Mouse (Mus musculus): ENCODE results near the gene Acd. TPM values are rescaled to one million over a fixed set of nuclear protein-coding genes. Genes with fewer than 3 reads are reported as not detected.

Gene Acd
- total RNA-seq, 2 experiments from 2014 or later: 21.4 to 56.7 TPM

- peak; percentile 92 for ATAC-seq (replicated peaks; ENCODE audit: poor library complexity)
Measured at GRCm38 (mm10) chr8:105661167-105661566, 39.7 kb downstream of the Acd start.

DNA sequence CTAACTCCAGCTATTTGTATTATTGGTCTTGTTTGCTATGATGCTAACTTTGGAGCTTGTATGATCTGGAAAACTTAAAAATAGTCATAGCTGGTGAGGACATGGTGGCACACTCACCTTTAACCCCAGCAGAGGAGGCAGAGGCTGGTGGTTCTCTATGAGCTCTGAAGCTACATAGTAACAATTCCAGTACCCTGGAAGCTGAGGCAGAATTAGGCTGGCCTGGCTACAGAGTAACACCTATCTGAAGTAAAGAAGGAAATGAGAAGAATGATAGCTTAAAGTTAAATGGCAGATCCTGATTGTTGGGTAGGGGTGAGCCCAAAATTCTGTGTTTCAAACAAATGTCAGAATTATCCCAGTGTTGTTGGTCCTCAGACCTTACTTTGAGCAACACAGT is 43.3 kb downstream of the Acd start:
- no peak for ATAC-seq (replicated peaks; ENCODE audit: poor library complexity)

DNA sequence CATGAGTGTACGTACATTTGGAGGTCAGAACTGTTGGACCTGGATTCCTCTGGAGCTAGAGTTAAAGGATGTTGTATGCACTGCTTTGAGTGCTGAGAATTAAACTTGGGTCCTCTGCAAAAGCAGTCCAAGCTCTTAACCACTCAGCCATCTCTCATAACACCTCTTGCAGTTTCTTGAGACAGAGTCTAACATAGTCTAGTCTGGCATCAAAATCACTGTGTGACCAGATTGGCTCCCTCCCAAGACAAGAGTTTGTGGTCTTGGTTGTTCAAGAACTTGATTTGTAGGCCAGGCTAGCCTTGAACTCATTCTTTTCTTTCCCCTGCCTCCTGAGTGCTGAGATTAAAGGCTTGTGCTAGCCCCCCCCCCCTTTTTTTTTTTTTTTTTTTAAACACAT is 52.0 kb downstream of the Acd start:
- no peak for ATAC-seq (replicated peaks; ENCODE audit: poor library complexity)

Other genes starting within 250 kb of the Acd start
- gene Tppp3, start 229.6 kb downstream of the Acd start, total RNA-seq (2015): 0.27 TPM in 1 of 2 replicates, not detected in the other
- gene Tppp3, start 229.6 kb downstream of the Acd start, total RNA-seq (2017): 0.57 and 2.4 TPM in 2 replicates
- gene Zdhhc1, start 204.2 kb downstream of the Acd start, total RNA-seq (2015): 4.8 and 5.7 TPM in 2 replicates
- gene Zdhhc1, start 204.2 kb downstream of the Acd start, total RNA-seq (2017): 2.7 and 5.0 TPM in 2 replicates
- 0.10 and 0.12 TPM in 2 replicates for gene Hsd11b2, start 182.3 kb downstream of the Acd start, total RNA-seq (2015)
- not detected in 2 replicates for gene Hsd11b2, start 182.3 kb downstream of the Acd start, total RNA-seq (2017)
- 137 and 142 TPM in 2 replicates for gene Atp6v0d1, start 135.1 kb downstream of the Acd start, total RNA-seq (2015)
- 50.5 and 56.6 TPM in 2 replicates for gene Atp6v0d1, start 135.1 kb downstream of the Acd start, total RNA-seq (2017)
- gene Ripor1, start 95.8 kb downstream of the Acd start, total RNA-seq (2015): 46.9 and 53.0 TPM in 2 replicates
- gene Ripor1, start 95.8 kb downstream of the Acd start, total RNA-seq (2017): 6.4 and 6.6 TPM in 2 replicates
- gene Ctcf, start 64.5 kb downstream of the Acd start, total RNA-seq (2015): 95.7 and 103 TPM in 2 replicates
- gene Ctcf, start 64.5 kb downstream of the Acd start, total RNA-seq (2017): 88.1 and 104 TPM in 2 replicates
- gene Agrp, start 63.7 kb downstream of the Acd start, total RNA-seq (2015): not detected in 2 replicates
- not detected in 2 replicates for gene Agrp, start 63.7 kb downstream of the Acd start, total RNA-seq (2017)
- 2.2 and 3.4 TPM in 2 replicates for gene Carmil2, start 14.8 kb downstream of the Acd start, total RNA-seq (2015)
- gene Carmil2, start 14.8 kb downstream of the Acd start, total RNA-seq (2017): 2.0 and 2.2 TPM in 2 replicates
- gene Pard6a, start within 50 bp of the Acd start, total RNA-seq (2015): 5.8 and 7.1 TPM in 2 replicates
- gene Pard6a, start within 50 bp of the Acd start, total RNA-seq (2017): 16.2 and 23.9 TPM in 2 replicates
- not detected in 2 replicates for gene 4933405L10Rik, start 6.6 kb upstream of the Acd start, total RNA-seq (2015)
- not detected in 2 replicates for gene 4933405L10Rik, start 6.6 kb upstream of the Acd start, total RNA-seq (2017)
- gene Enkd1, start 7.1 kb upstream of the Acd start, total RNA-seq (2015): 12.7 and 13.0 TPM in 2 replicates
- gene Enkd1, start 7.1 kb upstream of the Acd start, total RNA-seq (2017): 10.4 and 13.9 TPM in 2 replicates
- gene Gfod2, start 57.6 kb upstream of the Acd start, total RNA-seq (2015): 0.74 and 1.0 TPM in 2 replicates
- 1.4 and 4.2 TPM in 2 replicates for gene Gfod2, start 57.6 kb upstream of the Acd start, total RNA-seq (2017)
- gene Ranbp10, start 126.2 kb upstream of the Acd start, total RNA-seq (2015): 12.6 and 13.2 TPM in 2 replicates
- 7.7 and 9.2 TPM in 2 replicates for gene Ranbp10, start 126.2 kb upstream of the Acd start, total RNA-seq (2017)
- gene Tsnaxip1, start 126.6 kb upstream of the Acd start, total RNA-seq (2015): not detected in 2 replicates
- not detected in 2 replicates for gene Tsnaxip1, start 126.6 kb upstream of the Acd start, total RNA-seq (2017)
- gene Cenpt, start 152.2 kb upstream of the Acd start, total RNA-seq (2015): 18.3 and 21.2 TPM in 2 replicates
- 14.4 and 20.1 TPM in 2 replicates for gene Cenpt, start 152.2 kb upstream of the Acd start, total RNA-seq (2017)
- 30.9 and 32.4 TPM in 2 replicates for gene Thap11, start 154.0 kb upstream of the Acd start, total RNA-seq (2015)
- 25.1 and 28.5 TPM in 2 replicates for gene Thap11, start 154.0 kb upstream of the Acd start, total RNA-seq (2017)
- 261 and 316 TPM in 2 replicates for gene Nutf2, start 159.5 kb upstream of the Acd start, total RNA-seq (2015)
- 26.3 and 49.1 TPM in 2 replicates for gene Nutf2, start 159.5 kb upstream of the Acd start, total RNA-seq (2017)
- 13.2 and 17.1 TPM in 2 replicates for gene Edc4, start 179.8 kb upstream of the Acd start, total RNA-seq (2015)
- 27.6 and 33.2 TPM in 2 replicates for gene Edc4, start 179.8 kb upstream of the Acd start, total RNA-seq (2017)
- gene Nrn1l, start 192.5 kb upstream of the Acd start, total RNA-seq (2015): 0.57 TPM in 1 of 2 replicates, not detected in the other
- not detected in 2 replicates for gene Nrn1l, start 192.5 kb upstream of the Acd start, total RNA-seq (2017)
- 13.4 and 14.8 TPM in 2 replicates for gene Pskh1, start 199.3 kb upstream of the Acd start, total RNA-seq (2015)
- 19.9 and 20.2 TPM in 2 replicates for gene Pskh1, start 199.3 kb upstream of the Acd start, total RNA-seq (2017)
- gene Ctrl, start 232.8 kb upstream of the Acd start, total RNA-seq (2015): 0.22 and 3.2 TPM in 2 replicates
- 2.2 TPM in 1 of 2 replicates, not detected in the other for gene Ctrl, start 232.8 kb upstream of the Acd start, total RNA-seq (2017)
- gene Psmb10, start 237.3 kb upstream of the Acd start, total RNA-seq (2015): 127 and 155 TPM in 2 replicates
- gene Psmb10, start 237.3 kb upstream of the Acd start, total RNA-seq (2017): 58.8 and 66.5 TPM in 2 replicates
- gene Lcat, start 242.3 kb upstream of the Acd start, total RNA-seq (2015): 0.83 TPM in 1 of 2 replicates, not detected in the other
- 0.12 TPM in 1 of 2 replicates, not detected in the other for gene Lcat, start 242.3 kb upstream of the Acd start, total RNA-seq (2017)